Mouse (Mus musculus): ENCODE data around the gene 2410004P03Rik. TPM values are rescaled to one million over a fixed set of nuclear protein-coding genes. Genes with fewer than 3 reads are reported as not detected.

Gene 2410004P03Rik
- total and polyA plus RNA-seq, 3 experiments, result 0.09 TPM; not detected in 2

- peak; percentile 68 for DNase-seq (ENCODE audit: extremely low read depth)
- H3K9ac ChIP-seq (ENCODE audit: insufficient read depth, low read depth), result no peak overlapping the region
- dilution Hi-C loops (cut with MboI; ENCODE audit: extremely low pct_ligation_motif_present, extremely low pct_unique_long_range_greater_than_20kb, low sequenced_read_pairs), result no loop called here
- H3K36me3 ChIP-seq (replicated peaks in 1 of 2; ENCODE audit: control insufficient read depth in 1 of 2, insufficient read depth in 1 of 2, low read length in 1 of 2), result no peaks in the 10 kb centered on the region
- H3K27me3 ChIP-seq (replicated peaks), result no peaks in the 10 kb centered on the region
- H3K79me2 ChIP-seq (replicated peaks; ENCODE audit: control insufficient read depth, extremely low read depth, insufficient read depth, poor library complexity, severe bottlenecking), result no peaks in the 10 kb centered on the region; the same call in 1 of the 2 replicates
- no peak overlapping the region for H3K4me2 ChIP-seq (ENCODE audit: insufficient read depth, low read depth, poor library complexity, severe bottlenecking)
- no peak for TF ChIP-seq NRF1 (IDR thresholded peaks at IDR 0.05; ENCODE audit: low read depth, low read length)
- TF ChIP-seq GABPA (IDR thresholded peaks at IDR 0.05; ENCODE audit: insufficient replicate concordance, low read depth, low read length), result no peak
- TF ChIP-seq MEF2A (IDR thresholded peaks at IDR 0.05; ENCODE audit: borderline replicate concordance, low read depth, low read length), result no peak
- no peak for TF ChIP-seq SIN3A (IDR thresholded peaks at IDR 0.05; ENCODE audit: low read length)
- no peak for TF ChIP-seq ETS1 (conservative IDR thresholded peaks at IDR 0.05; ENCODE audit: low read depth, low read length)
- no peak for TF ChIP-seq CHD2 (IDR thresholded peaks at IDR 0.05; ENCODE audit: low read length)
- TF ChIP-seq CTCF (conservative IDR thresholded peaks at IDR 0.05 in 1 of 2, IDR thresholded peaks at IDR 0.05 in 1 of 2; ENCODE audit: low read depth in 2 of 2, low read length in 2 of 2), result peak; percentile 79 to 90
- no peak for TF ChIP-seq TBP (conservative IDR thresholded peaks at IDR 0.05; ENCODE audit: low read depth, low read length)
- no peak for TF ChIP-seq MAZ (IDR thresholded peaks at IDR 0.05; ENCODE audit: low read depth, low read length)
- TF ChIP-seq MAFK (IDR thresholded peaks at IDR 0.05; ENCODE audit: insufficient replicate concordance, low read length), result no peak
- no peak for TF ChIP-seq TCF12 (IDR thresholded peaks at IDR 0.05; ENCODE audit: low read depth, low read length)
- TF ChIP-seq ZNF384 (IDR thresholded peaks at IDR 0.05; ENCODE audit: low read depth, low read length), result peak; percentile 95
- no peak for TF ChIP-seq MXI1 (IDR thresholded peaks at IDR 0.05; ENCODE audit: low read depth, low read length)
- TF ChIP-seq RCOR1 (conservative IDR thresholded peaks at IDR 0.05; ENCODE audit: low read depth, low read length), result no peak
- peak; percentile 89 for TF ChIP-seq SMC3 (IDR thresholded peaks at IDR 0.05; ENCODE audit: low read depth, low read length)
- TF ChIP-seq JUND (conservative IDR thresholded peaks at IDR 0.05; ENCODE audit: low read depth, low read length), result no peak
- no peak for TF ChIP-seq BHLHE40 (IDR thresholded peaks at IDR 0.05; ENCODE audit: low read depth, low read length)
- TF ChIP-seq KAT2A (IDR thresholded peaks at IDR 0.05; ENCODE audit: insufficient replicate concordance, low read length), result no peak
- peak; percentile 66 for TF ChIP-seq ZC3H11A (IDR thresholded peaks at IDR 0.05; ENCODE audit: low read depth, low read length)
- no peak for TF ChIP-seq POLR2A (IDR thresholded peaks at IDR 0.05; ENCODE audit: low read depth, low read length)
- TF ChIP-seq MAX (IDR thresholded peaks at IDR 0.05; ENCODE audit: low read length), result no peak
- TF ChIP-seq ZKSCAN1 (IDR thresholded peaks at IDR 0.05; ENCODE audit: borderline replicate concordance, low read depth, low read length), result no peak
- TF ChIP-seq USF1 (IDR thresholded peaks at IDR 0.05; ENCODE audit: low read depth, low read length), result no peak
- no peak for TF ChIP-seq CHD1 (IDR thresholded peaks at IDR 0.05; ENCODE audit: low read depth, low read length)
- no peak for TF ChIP-seq POLR2AphosphoS2 (IDR thresholded peaks at IDR 0.05; ENCODE audit: low read depth, low read length)
- no peak for TF ChIP-seq IRF4 (IDR thresholded peaks at IDR 0.05; ENCODE audit: low read depth, low read length)
- no peak for TF ChIP-seq HCFC1 (IDR thresholded peaks at IDR 0.05; ENCODE audit: low read depth, low read length)
- TF ChIP-seq RAD21 (IDR thresholded peaks at IDR 0.05; ENCODE audit: low read depth, low read length), result peak; percentile 81
- TF ChIP-seq EP300 (IDR thresholded peaks at IDR 0.05; ENCODE audit: low read length), result no peak
- H3K9me3 ChIP-seq (replicated peaks; ENCODE audit: low read length), result peaks cover 6% of the 10 kb centered on the region
- H3K4me1 ChIP-seq (ENCODE audit: control insufficient read depth in 1 of 2, insufficient read depth in 2 of 2), result peaks cover 3 to 13% of the 10 kb centered on the region in 2 experiments
- no peak overlapping the region for H3K4me3 ChIP-seq (replicated peaks in 1 of 3; ENCODE audit: low read depth in 2 of 3, low read length in 2 of 3, poor library complexity in 1 of 3)
- in situ Hi-C loops (cut with MboI; ENCODE audit: low pct_ligation_motif_present, low pct_unique_long_range_greater_than_20kb, low sequenced_read_pairs), result no loop called here
- H3K27ac ChIP-seq (ENCODE audit: insufficient read depth, low read depth), result no peak overlapping the region
These were observed 6.9 kb upstream of the 2410004P03Rik start for GRCm38 (mm10) chr12:17018468-17018867.
